Mouse (Mus musculus) MEL (cell line): ENCODE data around the gene Ldlrap1. TPM values are rescaled to one million over a fixed set of nuclear protein-coding genes. Genes with fewer than 3 reads are reported as not detected.

ENCODE experiments used
- DNase-seq: peaks from one replicate; pipeline ENCODE4 v3.0.0; 2011; ENCODE audit warnings: low read depth, low spot score
- H3K27ac ChIP-seq: 2 replicates; pipeline ENCODE4 v1.5.1; 2012; ENCODE audit warnings: low read depth, mild to moderate bottlenecking, control low read depth, low read length, moderate library complexity; ENCODE audit not compliant: control insufficient read depth
- H3K27me3 ChIP-seq, 2 experiments: fragments of 150-350 bp in 1 of 2; sonication (generic) in 1 of 2; 2 replicates each; pipeline ENCODE4 v1.6.1; 2012; ENCODE audit warnings: low read length in 2 of 2, mild to moderate bottlenecking in 2 of 2, improper control_type of control experiment in 1 of 2, moderate library complexity in 1 of 2; ENCODE audit not compliant: insufficient read depth in 2 of 2, control insufficient read depth in 1 of 2
- H3K36me3 ChIP-seq, 2 experiments: 2 replicates each; pipeline ENCODE4 v1.6.1; 2012 to 2014; ENCODE audit warnings: low read length in 2 of 2, improper control_type of control experiment in 1 of 2, inconsistent platforms in 1 of 2, mild to moderate bottlenecking in 1 of 2; ENCODE audit not compliant: insufficient read depth in 2 of 2, control insufficient read depth in 1 of 2
- H3K4me1 ChIP-seq, 2 experiments: fragments of 150-350 bp in 1 of 2; sonication (generic) in 1 of 2; 2 replicates each; pipeline ENCODE4 v1.6.1; 2012; ENCODE audit warnings: low read length in 2 of 2, improper control_type of control experiment in 1 of 2, mild to moderate bottlenecking in 1 of 2; ENCODE audit not compliant: insufficient read depth in 2 of 2, control insufficient read depth in 1 of 2
- H3K4me3 ChIP-seq, 2 experiments: fragments of 150-350 bp in 1 of 2; sonication (generic) in 1 of 2; 2 replicates each; pipeline ENCODE4 v1.5.1; 2012; ENCODE audit warnings: low read depth in 2 of 2, low read length in 2 of 2, mild to moderate bottlenecking in 2 of 2, moderate library complexity in 2 of 2, control low read depth in 1 of 2, improper control_type of control experiment in 1 of 2; ENCODE audit not compliant: control insufficient read depth in 1 of 2, insufficient read depth in 1 of 2
- H3K79me2 ChIP-seq: 2 replicates; pipeline ENCODE4 v1.6.1; 2012; ENCODE audit warnings: mild to moderate bottlenecking, low read length, moderate library complexity; ENCODE audit not compliant: control insufficient read depth, poor library complexity, insufficient read depth
- H3K9ac ChIP-seq: 2 replicates; pipeline ENCODE4 v1.6.1; 2012; ENCODE audit warnings: low read depth, mild to moderate bottlenecking, control low read depth, low read length, moderate library complexity; ENCODE audit not compliant: control insufficient read depth, poor library complexity, severe bottlenecking
- H3K9me3 ChIP-seq: fragments of 150-350 bp; sonication (generic); replicated peaks from 2 replicates; pipeline ENCODE4 v1.6.1; 2012; ENCODE audit warnings: mild to moderate bottlenecking, low read length, improper control_type of control experiment, moderate library complexity; ENCODE audit not compliant: insufficient read depth
- BHLHE40 ChIP-seq: IDR thresholded peaks from 2 replicates; pipeline ENCODE4 v1.6.1; 2012; ENCODE audit warnings: low read depth, mild to moderate bottlenecking, inconsistent platforms, low read length, improper control_type of control experiment, borderline replicate concordance
- CHD1 ChIP-seq: IDR thresholded peaks from 2 replicates; pipeline ENCODE4 v1.6.1; 2012; ENCODE audit warnings: low read depth, mild to moderate bottlenecking, inconsistent platforms, low read length, improper control_type of control experiment
- CHD2 ChIP-seq: IDR thresholded peaks from 2 replicates; pipeline ENCODE4 v1.6.1; 2011; ENCODE audit warnings: low read length, improper control_type of control experiment
- CTCF ChIP-seq, 3 experiments: IDR thresholded peaks in 2 of 3; conservative IDR thresholded peaks in 1 of 3; 2 replicates each; pipeline ENCODE4 v1.5.1; 2011 to 2012; ENCODE audit warnings: low read length in 3 of 3, low read depth in 2 of 3, mild to moderate bottlenecking in 2 of 3, improper control_type of control experiment in 1 of 3, inconsistent platforms in 1 of 3, mixed read lengths in 1 of 3, moderate library complexity in 1 of 3; ENCODE audit not compliant: control insufficient read depth in 1 of 3, insufficient read depth in 1 of 3, poor library complexity in 1 of 3, severe bottlenecking in 1 of 3
- E2F4 ChIP-seq: IDR thresholded peaks from 2 replicates; pipeline ENCODE4 v1.6.1; 2011; ENCODE audit warnings: low read depth, low read length, improper control_type of control experiment, borderline replicate concordance
- ELF1 ChIP-seq: IDR thresholded peaks from 2 replicates; pipeline ENCODE4 v1.6.1; 2014; ENCODE audit warnings: low read depth, mild to moderate bottlenecking, inconsistent platforms, low read length, improper control_type of control experiment, moderate library complexity
- EP300 ChIP-seq, 2 experiments: IDR thresholded peaks; 2 replicates each; pipeline ENCODE4 v1.6.1; 2011; ENCODE audit warnings: improper control_type of control experiment in 2 of 2, low read length in 2 of 2, low read depth in 1 of 2, mild to moderate bottlenecking in 1 of 2
- ETS1 ChIP-seq: IDR thresholded peaks from 2 replicates; pipeline ENCODE4 v1.6.1; 2012; ENCODE audit warnings: low read depth, mild to moderate bottlenecking, inconsistent platforms, low read length, improper control_type of control experiment, moderate library complexity
- GABPA ChIP-seq: IDR thresholded peaks from 2 replicates; pipeline ENCODE4 v1.6.1; 2012; ENCODE audit warnings: low read depth, mild to moderate bottlenecking, inconsistent platforms, low read length, improper control_type of control experiment, moderate library complexity
- GATA1 ChIP-seq: IDR thresholded peaks from 2 replicates; pipeline ENCODE4 v1.6.1; 2011; ENCODE audit warnings: low read depth, low read length, improper control_type of control experiment
- HCFC1 ChIP-seq: IDR thresholded peaks from 2 replicates; pipeline ENCODE4 v1.6.1; 2012; ENCODE audit warnings: low read depth, mild to moderate bottlenecking, inconsistent platforms, low read length, improper control_type of control experiment, moderate library complexity
- JUND ChIP-seq: IDR thresholded peaks from 2 replicates; pipeline ENCODE4 v1.6.1; 2011; ENCODE audit warnings: low read depth, mild to moderate bottlenecking, improper control_type of control experiment, low read length
- KAT2A ChIP-seq: conservative IDR thresholded peaks from 2 replicates; pipeline ENCODE4 v1.6.1; 2012; ENCODE audit warnings: low read depth, low read length, improper control_type of control experiment, inconsistent platforms
- MAFK ChIP-seq: IDR thresholded peaks from 2 replicates; pipeline ENCODE4 v1.6.1; 2011; ENCODE audit warnings: low read depth, mild to moderate bottlenecking, low read length, improper control_type of control experiment, borderline replicate concordance
- MAX ChIP-seq: IDR thresholded peaks from 2 replicates; pipeline ENCODE4 v1.6.1; 2011; ENCODE audit warnings: low read length, improper control_type of control experiment
- MAZ ChIP-seq: IDR thresholded peaks from 2 replicates; pipeline ENCODE4 v1.6.1; 2012; ENCODE audit warnings: low read depth, mild to moderate bottlenecking, inconsistent platforms, low read length, improper control_type of control experiment
- MEF2A ChIP-seq: IDR thresholded peaks from 2 replicates; pipeline ENCODE4 v1.6.1; 2014; ENCODE audit warnings: low read depth, mild to moderate bottlenecking, inconsistent platforms, low read length, improper control_type of control experiment; ENCODE audit not compliant: poor library complexity, insufficient replicate concordance, severe bottlenecking; ENCODE audit errors: extremely low read depth
- MXI1 ChIP-seq: IDR thresholded peaks from 2 replicates; pipeline ENCODE4 v1.6.1; 2011; ENCODE audit warnings: mild to moderate bottlenecking, low read depth, low read length, improper control_type of control experiment
- MYB ChIP-seq: IDR thresholded peaks from 2 replicates; pipeline ENCODE4 v1.6.1; 2011; ENCODE audit warnings: mild to moderate bottlenecking, low read depth, low read length, improper control_type of control experiment
- MYC ChIP-seq: IDR thresholded peaks from 2 replicates; pipeline ENCODE4 v1.6.1; 2011; ENCODE audit warnings: low read depth, mild to moderate bottlenecking, low read length, improper control_type of control experiment, moderate library complexity
- NELFE ChIP-seq: IDR thresholded peaks from 2 replicates; pipeline ENCODE4 v1.6.1; 2011; ENCODE audit warnings: low read depth, low read length, improper control_type of control experiment
- NRF1 ChIP-seq: IDR thresholded peaks from 2 replicates; pipeline ENCODE4 v1.6.1; 2014; ENCODE audit warnings: low read depth, mild to moderate bottlenecking, inconsistent platforms, low read length, improper control_type of control experiment, moderate library complexity; ENCODE audit not compliant: poor library complexity, insufficient read depth, severe bottlenecking
- POLR2A ChIP-seq, 2 experiments: IDR thresholded peaks; 2 replicates each; pipeline ENCODE4 v1.6.1; 2011 to 2012; ENCODE audit warnings: low read length in 2 of 2, mild to moderate bottlenecking in 2 of 2, control low read depth in 1 of 2, improper control_type of control experiment in 1 of 2, low read depth in 1 of 2, moderate library complexity in 1 of 2; ENCODE audit not compliant: control insufficient read depth in 1 of 2, insufficient read depth in 1 of 2, poor library complexity in 1 of 2
- POLR2AphosphoS2 ChIP-seq: IDR thresholded peaks from 2 replicates; pipeline ENCODE4 v1.6.1; 2011; ENCODE audit warnings: low read length, improper control_type of control experiment
- RAD21 ChIP-seq: IDR thresholded peaks from 2 replicates; pipeline ENCODE4 v1.6.1; 2011; ENCODE audit warnings: mild to moderate bottlenecking, low read depth, low read length, improper control_type of control experiment
- SIN3A ChIP-seq: IDR thresholded peaks from 2 replicates; pipeline ENCODE4 v1.6.1; 2012; ENCODE audit warnings: low read length, improper control_type of control experiment, inconsistent platforms
- SMC3 ChIP-seq: IDR thresholded peaks from 2 replicates; pipeline ENCODE4 v1.6.1; 2011; ENCODE audit warnings: low read depth, low read length, improper control_type of control experiment
- TAL1 ChIP-seq: IDR thresholded peaks from 2 replicates; pipeline ENCODE4 v1.6.1; 2012; ENCODE audit warnings: mild to moderate bottlenecking, inconsistent platforms, low read length, moderate library complexity, mixed read lengths
- TBP ChIP-seq: IDR thresholded peaks from 2 replicates; pipeline ENCODE4 v1.8.0; 2011; ENCODE audit warnings: low read depth, low read length, improper control_type of control experiment
- TCF12 ChIP-seq: IDR thresholded peaks from 2 replicates; pipeline ENCODE4 v1.6.1; 2014; ENCODE audit warnings: low read depth, mild to moderate bottlenecking, inconsistent platforms, low read length, improper control_type of control experiment, moderate library complexity
- UBTF ChIP-seq: IDR thresholded peaks from 2 replicates; pipeline ENCODE4 v1.6.1; 2012; ENCODE audit warnings: low read depth, mild to moderate bottlenecking, inconsistent platforms, low read length, improper control_type of control experiment, moderate library complexity, borderline replicate concordance; ENCODE audit not compliant: insufficient read depth
- USF1 ChIP-seq: IDR thresholded peaks from 2 replicates; pipeline ENCODE4 v1.6.1; 2014; ENCODE audit warnings: low read depth, mild to moderate bottlenecking, inconsistent platforms, low read length, improper control_type of control experiment, moderate library complexity
- USF2 ChIP-seq, 2 experiments: IDR thresholded peaks; 2 replicates each; pipeline ENCODE4 v1.6.1; 2011 to 2012; ENCODE audit warnings: improper control_type of control experiment in 2 of 2, low read length in 2 of 2, borderline replicate concordance in 1 of 2, inconsistent platforms in 1 of 2, low read depth in 1 of 2, mild to moderate bottlenecking in 1 of 2; ENCODE audit not compliant: insufficient read depth in 1 of 2
- ZC3H11A ChIP-seq: IDR thresholded peaks from 2 replicates; pipeline ENCODE4 v1.6.1; 2012; ENCODE audit warnings: low read depth, mild to moderate bottlenecking, inconsistent platforms, low read length, improper control_type of control experiment
- ZKSCAN1 ChIP-seq: IDR thresholded peaks from 2 replicates; pipeline ENCODE4 v1.6.1; 2012; ENCODE audit warnings: low read depth, mild to moderate bottlenecking, inconsistent platforms, low read length, improper control_type of control experiment, moderate library complexity
- ZMIZ1 ChIP-seq: IDR thresholded peaks from 2 replicates; pipeline ENCODE4 v1.6.1; 2012; ENCODE audit warnings: low read depth, mild to moderate bottlenecking, inconsistent platforms, low read length, improper control_type of control experiment, moderate library complexity
- ZNF384 ChIP-seq: IDR thresholded peaks from 2 replicates; pipeline ENCODE4 v1.6.1; 2012; ENCODE audit warnings: low read depth, mild to moderate bottlenecking, inconsistent platforms, low read length, improper control_type of control experiment
- polyA plus RNA-seq, 2 experiments: library from polyadenylated mRNA; stranded (reverse) in 1 of 2; unstranded in 1 of 2; fragments of >175 nt in 1 of 2; fragments of >200 nt in 1 of 2; gene quantifications; 2 replicates each; pipeline versions ENCODE4 v1.2.1 to v1.2.4; 2012; ENCODE audit warnings: low replicate concordance in 2 of 2, low read depth in 1 of 2; ENCODE audit not compliant: insufficient read length in 2 of 2, insufficient read depth in 1 of 2, missing spikeins in 1 of 2
- total RNA-seq: library from RNA; depleted of rRNA; stranded (reverse); fragments of 300-350 nt; gene quantifications from 2 replicates; pipeline ENCODE4 v1.2.3, GENCODE M21; 2012

Ldlrap1 gene
- total and polyA plus RNA-seq, 3 experiments: 23.7 to 24.8 TPM; not detected in 1

DNA sequence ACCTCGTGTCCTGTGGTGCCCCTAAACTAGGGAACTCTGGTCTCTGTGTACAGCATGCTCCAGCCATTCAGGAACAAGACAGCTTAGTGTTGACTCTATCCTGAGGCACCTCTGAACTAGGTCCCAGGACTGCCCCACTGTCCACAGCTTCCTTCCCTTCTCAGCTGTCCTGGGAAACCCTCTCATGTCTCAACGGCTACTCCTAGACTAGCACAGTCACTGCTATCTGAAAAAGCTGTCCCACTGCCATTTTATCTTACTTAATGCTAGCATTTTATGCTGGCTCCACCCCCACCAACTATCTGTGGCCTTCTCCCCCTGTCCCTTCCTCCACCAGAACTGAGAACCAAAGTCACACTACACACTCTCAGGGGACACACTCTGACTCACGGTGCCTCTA lies 3.5 kb downstream of the Ldlrap1 start:
- H3K4me3 ChIP-seq: peak overlapping the region; percentile 20 to 38
- DNase-seq: peak; percentile 85
- H3K36me3 ChIP-seq: peaks cover 0 to 49% of the 10 kb centered on the region in 2 experiments; a peak in 2 of 4 replicates
- H3K9ac ChIP-seq: peak overlapping the region; percentile 60
- H3K9me3 ChIP-seq: no peaks in the 10 kb centered on the region
- H3K4me1 ChIP-seq: peaks cover 34 to 72% of the 10 kb centered on the region in 2 experiments
- no peaks in the 10 kb centered on the region for H3K27me3 ChIP-seq
- peak overlapping the region; percentile 89 for H3K27ac ChIP-seq
- H3K79me2 ChIP-seq: peaks cover 52% of the 10 kb centered on the region
- TF ChIP-seq ZMIZ1: no peak
- no peak for TF ChIP-seq SMC3
- TF ChIP-seq ZNF384: no peak
- no peak for TF ChIP-seq KAT2A
- TF ChIP-seq BHLHE40: no peak
- 0 out of 2 replicates have a peak, but pooled peaks have one; percentile 73 for TF ChIP-seq CHD1
- peak; percentile 69 for TF ChIP-seq ETS1
- no peak for TF ChIP-seq JUND
- no peak for TF ChIP-seq ZC3H11A
- TF ChIP-seq RAD21: no peak
- TF ChIP-seq UBTF: no peak
- no peak for TF ChIP-seq MYB
- no peak for TF ChIP-seq CTCF (IDR thresholded peaks at IDR 0.05 in 2 of 3, conservative IDR thresholded peaks at IDR 0.05 in 1 of 3; ENCODE audit: control insufficient read depth in 1 of 3, insufficient read depth in 1 of 3, low read depth in 2 of 3, low read length in 3 of 3, poor library complexity in 1 of 3, severe bottlenecking in 1 of 3)
- TF ChIP-seq NELFE: peak; percentile 39
- TF ChIP-seq TCF12: peak; percentile 51; the same call in 1 of the 2 replicates
- TF ChIP-seq MXI1: no peak
- no peak for TF ChIP-seq MAFK
- no peak for TF ChIP-seq USF2 (IDR thresholded peaks at IDR 0.05; ENCODE audit: borderline replicate concordance in 1 of 2, insufficient read depth in 1 of 2, low read depth in 1 of 2, low read length in 2 of 2)
- peak; percentile 72; the same call in 1 of the 2 replicates for TF ChIP-seq TBP
- TF ChIP-seq EP300 (IDR thresholded peaks at IDR 0.05; ENCODE audit: low read depth in 1 of 2, low read length in 2 of 2): peak; percentile 45 to 58; a peak in 3 of 4 replicates
- peak; percentile 69; a peak in 2 of 4 replicates for TF ChIP-seq POLR2A (IDR thresholded peaks at IDR 0.05; ENCODE audit: control insufficient read depth in 1 of 2, insufficient read depth in 1 of 2, low read depth in 1 of 2, low read length in 2 of 2, poor library complexity in 1 of 2)
- TF ChIP-seq MYC: peak; percentile 80
- peak; percentile 13; the same call in 1 of the 2 replicates for TF ChIP-seq ELF1
- 0 out of 2 replicates have a peak, but pooled peaks have one; percentile 55 for TF ChIP-seq MAZ
- TF ChIP-seq USF1: no peak
- peak; percentile 5; the same call in 1 of the 2 replicates for TF ChIP-seq TAL1
- TF ChIP-seq MEF2A: no peak
- TF ChIP-seq POLR2AphosphoS2: no peak
- TF ChIP-seq CHD2: no peak
- no peak for TF ChIP-seq ZKSCAN1
- peak; percentile 64 for TF ChIP-seq MAX
- TF ChIP-seq SIN3A: peak; percentile 71
- TF ChIP-seq GABPA: no peak
- no peak for TF ChIP-seq NRF1
- peak; percentile 51 for TF ChIP-seq HCFC1
- TF ChIP-seq E2F4: no peak
- peak; percentile 32; the same call in 1 of the 2 replicates for TF ChIP-seq GATA1
